Mouse (Mus musculus): ENCODE results near the gene Ctr9.

- no peak for TF ChIP-seq CTCF (IDR thresholded peaks at IDR 0.05; ENCODE audit: control insufficient read depth, insufficient read depth, low read length)
- TF ChIP-seq POLR2A (IDR thresholded peaks at IDR 0.05; ENCODE audit: borderline replicate concordance, control insufficient read depth, low read depth, low read length): peak; percentile 58; the same call in 1 of the 2 replicates
Measured at GRCm38 (mm10) chr7:111082043-111082821, 53.5 kb downstream of the Ctr9 start.

Data from bone marrow, adult 2 months (tissue).